Mouse (Mus musculus) fibroblast of lung, adult 2 months (primary cell): Measurements from ENCODE around the gene Ift122.

Experiments
- DNase-seq: peaks from one replicate; pipeline ENCODE4 v3.0.0-alpha.2; 2011; ENCODE audit warnings: low read depth

Gene Ift122

DNA sequence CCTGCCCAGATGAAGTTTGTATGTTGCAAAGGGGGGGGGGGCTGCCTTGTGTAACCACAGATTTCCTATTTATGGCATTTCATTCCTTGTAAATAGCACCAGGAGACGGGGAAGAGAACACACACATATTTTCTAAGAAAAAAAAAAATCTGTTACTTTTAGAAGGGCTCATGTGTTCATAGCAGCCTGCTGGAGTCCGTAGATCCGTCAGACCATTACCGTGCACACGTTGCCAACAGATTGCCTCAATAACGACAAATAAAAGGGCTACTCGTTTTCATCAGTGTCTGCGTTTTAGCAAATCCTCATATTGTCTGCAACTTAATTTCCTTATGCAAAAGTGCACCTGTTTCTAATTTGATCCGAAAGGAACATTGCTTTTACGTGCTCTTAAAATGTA lies 73.1 kb downstream of the Ift122 start:
- no peak for DNase-seq

DNA sequence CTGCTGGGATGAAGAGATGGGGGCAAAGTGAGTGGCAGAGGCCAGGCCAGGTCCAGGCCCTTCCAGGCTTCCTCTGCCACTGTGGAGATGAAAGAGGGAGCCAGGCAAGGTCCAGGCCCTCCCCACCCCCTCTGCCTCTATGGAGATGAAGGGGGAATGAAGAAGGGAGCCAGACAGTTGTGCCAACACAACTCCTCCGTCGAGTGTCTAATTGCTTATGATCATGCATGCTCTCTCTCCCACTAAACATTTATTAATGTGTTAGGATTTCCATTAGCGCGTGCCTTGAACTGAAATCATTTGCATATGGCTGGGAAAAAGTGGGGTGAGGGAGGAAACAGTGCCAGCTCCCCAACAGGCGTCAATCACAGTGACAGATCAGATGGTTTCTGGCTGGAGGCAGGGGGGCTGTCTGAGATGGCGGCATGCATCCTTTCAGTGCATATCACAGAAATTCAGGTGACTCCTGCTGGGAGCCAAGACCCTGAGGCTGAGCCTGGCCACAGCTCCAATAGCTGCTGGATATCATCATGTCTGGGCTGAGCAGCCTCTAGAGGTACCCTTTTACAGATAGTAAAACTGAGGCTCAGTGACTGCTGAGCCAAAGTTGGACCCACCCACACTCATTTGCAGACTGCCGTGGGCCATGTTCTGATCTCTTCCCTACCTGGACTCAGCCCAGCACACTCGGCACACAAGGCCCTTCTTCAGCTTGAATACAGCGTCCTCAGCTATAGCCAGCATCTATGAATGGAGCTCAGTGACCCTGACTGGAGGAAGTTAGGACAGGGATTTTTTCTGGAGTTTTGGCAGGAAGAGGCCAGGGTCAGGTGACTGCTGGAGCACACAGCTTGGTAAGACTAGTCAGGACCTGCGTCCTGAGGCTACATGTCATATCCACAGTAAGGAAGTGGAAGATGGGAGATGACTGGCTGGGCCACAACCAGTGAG lies 74.3 kb downstream of the Ift122 start:
- DNase-seq, result no peak

DNA sequence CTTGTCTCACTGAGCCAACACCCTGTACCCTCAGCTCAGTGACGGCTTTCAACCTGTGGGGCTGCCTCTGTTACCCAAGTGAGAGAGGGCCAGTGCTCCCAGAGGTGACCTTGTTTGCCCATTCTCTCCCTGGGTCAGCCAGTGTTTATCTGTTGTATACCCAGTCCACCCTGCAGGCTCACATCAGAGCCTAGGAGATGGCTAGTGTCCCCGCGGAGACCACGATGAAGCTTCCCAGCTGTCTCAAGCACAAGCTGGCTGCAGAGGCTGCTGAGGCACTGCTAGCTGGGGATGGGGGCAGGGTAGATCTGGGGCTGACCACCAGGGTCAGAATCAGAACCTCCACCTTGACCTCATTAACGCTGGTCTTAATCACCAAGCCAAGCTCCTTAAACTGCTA lies 76.7 kb downstream of the Ift122 start:
- no peak for DNase-seq

DNA sequence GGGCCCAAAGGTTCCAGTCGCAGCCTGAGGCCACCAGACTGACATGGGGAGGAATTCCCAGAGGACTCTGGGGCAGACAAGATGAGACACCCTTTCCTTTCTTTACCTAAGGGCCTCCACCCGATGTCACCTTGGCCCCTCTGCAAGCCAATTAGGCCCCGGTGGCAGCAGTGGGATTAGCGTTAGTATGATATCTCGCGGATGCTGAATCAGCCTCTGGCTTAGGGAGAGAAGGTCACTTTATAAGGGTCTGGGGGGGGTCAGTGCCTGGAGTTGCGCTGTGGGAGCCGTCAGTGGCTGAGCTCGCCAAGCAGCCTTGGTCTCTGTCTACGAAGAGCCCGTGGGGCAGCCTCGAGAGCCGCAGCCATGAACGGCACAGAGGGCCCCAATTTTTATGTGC lies 78.4 kb downstream of the Ift122 start, which contains the start of gene Rho:
Gene Rho, plus strand, starts transcription at position 110 of the 400 bp plus-strand sequence.
- no peak for DNase-seq

DNA sequence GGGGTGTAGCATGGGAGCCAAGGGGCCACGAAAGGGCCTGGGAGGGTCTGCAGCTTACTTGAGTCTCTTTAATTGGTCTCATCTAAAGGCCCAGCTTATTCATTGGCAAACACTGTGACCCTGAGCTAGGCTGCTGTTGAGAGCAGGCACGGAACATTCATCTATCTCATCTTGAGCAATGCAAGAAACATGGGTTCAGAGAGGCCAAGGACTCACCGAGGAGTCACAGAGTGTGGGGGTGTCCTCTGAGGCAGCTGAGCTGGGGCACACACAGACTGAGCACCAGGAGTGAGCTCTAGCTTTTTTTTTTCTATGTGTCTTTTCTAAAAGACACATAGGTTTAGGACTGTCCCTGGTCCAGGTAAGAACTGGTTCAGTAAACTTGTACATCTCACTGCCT lies 79.1 kb downstream of the Ift122 start:
- DNase-seq, result no peak

DNA sequence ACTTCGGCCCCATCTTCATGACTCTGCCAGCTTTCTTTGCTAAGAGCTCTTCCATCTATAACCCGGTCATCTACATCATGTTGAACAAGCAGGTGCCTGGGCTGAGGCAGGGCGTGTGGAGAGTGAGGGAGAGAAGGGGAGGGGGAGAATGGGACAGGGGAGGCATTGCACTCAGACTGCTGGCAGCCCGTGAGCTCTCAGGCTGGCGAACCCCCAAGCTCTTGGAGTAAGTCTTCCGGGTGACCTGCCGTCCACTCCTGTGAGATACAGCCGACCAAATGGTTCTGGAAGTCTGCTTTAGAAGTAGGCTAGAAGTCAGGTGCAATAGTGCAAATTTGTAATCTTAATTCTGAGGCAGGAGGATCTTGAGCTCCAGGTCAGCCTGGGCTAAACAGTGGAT lies 82.3 kb downstream of the Ift122 start:
- DNase-seq, result no peak

DNA sequence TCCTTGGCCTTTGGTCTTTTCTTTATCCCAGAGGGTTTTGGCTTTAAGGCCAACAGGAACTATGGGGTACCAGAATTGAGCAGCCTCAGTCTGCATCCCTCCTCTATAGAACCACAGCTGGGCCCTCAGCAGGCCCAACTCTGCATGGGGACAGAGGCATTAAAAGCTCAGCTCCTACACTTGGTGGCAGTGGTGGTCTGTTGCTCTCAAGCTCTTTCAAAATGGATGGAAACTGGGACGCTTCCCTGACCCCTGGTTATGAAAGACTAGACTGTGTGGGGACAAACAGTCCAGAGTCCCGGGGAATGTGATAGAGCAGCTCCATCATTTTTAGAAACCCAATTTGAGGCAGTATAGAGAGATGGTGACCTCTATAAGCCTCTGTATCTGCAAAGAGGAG lies 84.7 kb downstream of the Ift122 start:
- DNase-seq, result no peak

DNA sequence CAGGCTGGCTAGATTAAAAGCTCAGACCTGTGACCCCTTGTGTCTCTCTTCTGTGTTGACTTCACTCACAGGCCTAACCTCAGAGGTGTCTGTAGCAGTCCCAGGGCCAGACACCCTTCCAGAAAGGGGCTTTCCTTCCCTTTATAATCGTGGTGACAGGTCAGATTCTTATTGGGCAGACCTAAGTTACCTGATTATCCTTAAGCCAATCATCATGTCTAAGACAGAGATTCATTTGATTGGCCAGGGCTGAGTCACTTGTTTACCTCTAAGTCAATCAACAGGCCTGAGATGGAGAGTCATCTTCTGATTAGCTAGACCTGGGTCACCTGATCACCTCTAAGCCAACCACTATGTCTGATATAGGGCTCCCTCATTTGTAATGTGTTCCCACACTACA lies 85.5 kb downstream of the Ift122 start:
- no peak for DNase-seq

DNA sequence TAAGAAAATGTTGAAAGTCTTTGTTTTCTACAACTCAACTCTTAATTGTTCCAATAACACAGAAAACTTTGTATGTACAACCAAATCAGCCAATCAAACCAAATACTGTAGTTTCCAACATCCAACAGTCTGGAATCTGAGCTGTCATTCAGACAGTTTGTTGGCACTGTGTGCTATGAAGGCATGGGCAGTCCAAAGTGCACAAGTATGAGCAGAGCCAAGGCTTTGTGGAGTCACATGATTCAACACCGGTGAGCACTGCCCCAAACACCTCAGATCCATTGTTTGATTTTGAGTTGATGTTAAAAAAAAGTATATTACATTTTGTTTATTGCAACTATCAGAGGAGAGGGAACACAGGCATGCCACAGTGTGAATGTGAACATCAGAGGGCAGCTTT lies 87.3 kb downstream of the Ift122 start:
- DNase-seq, result no peak

DNA sequence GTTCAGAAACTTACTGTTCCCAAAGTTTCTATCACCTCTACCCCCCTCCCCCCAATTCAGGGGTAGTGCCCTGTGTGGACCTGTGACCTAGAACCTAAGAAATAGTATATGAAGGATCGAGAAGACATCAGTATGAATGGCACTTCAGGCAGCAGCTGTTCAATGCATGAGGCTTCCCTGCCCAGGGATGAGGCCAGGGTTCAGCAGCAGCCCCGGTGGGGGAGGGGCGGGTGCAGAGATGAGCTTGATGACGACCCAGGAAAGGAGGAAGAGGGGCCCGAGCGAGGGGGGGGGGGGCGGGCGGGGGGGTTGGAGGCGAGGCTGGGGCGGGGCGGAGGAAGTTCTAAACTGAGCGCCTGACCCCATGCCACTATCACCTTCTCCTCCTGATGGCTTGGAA lies 87.9 kb downstream of the Ift122 start:
- no peak for DNase-seq

DNA sequence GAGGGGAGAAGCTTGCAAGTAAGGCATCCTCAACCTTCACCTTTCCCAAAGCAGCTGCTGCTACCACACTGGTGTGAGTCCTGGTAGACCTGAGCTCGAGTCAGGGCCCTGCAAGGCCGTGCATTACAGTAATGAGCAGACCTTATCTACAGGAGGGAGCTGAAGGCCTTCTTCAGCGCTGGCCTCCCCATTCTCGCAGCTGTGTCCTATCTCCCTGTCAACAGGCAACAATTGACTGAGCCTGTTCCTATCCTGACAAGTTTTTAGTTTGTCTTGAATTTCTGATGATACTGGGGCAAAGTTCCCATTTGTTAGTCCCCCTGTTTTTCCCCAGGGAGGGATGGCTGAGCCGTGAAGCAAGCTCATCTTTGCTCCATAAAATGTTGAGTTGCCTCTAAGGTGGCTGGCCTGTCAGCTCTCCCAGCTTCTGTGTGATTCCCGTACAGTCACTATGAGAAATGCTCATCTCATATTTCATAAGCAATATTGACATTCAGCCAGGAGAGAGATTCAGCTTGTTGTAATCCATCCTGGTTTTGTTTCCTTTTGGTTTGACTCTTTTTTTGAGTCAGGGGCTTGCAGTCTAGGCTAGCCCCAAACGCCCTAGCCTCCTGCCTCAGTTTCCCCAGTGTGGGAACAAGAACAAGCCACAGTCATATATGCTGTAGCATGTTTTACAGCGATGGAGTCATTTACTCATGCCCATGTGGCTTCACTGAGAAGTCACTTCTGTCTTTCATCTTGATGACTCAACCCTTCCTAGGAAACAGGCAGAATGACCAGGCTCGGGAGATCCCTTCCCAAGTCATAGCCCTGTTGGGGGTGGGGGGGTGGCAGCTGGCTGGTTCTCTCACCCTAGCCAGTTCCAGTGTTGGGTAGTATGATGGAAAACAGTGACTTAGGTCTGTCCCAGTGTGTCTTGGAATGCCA lies 90.5 kb downstream of the Ift122 start:
- peak; percentile 37 for DNase-seq

DNA sequence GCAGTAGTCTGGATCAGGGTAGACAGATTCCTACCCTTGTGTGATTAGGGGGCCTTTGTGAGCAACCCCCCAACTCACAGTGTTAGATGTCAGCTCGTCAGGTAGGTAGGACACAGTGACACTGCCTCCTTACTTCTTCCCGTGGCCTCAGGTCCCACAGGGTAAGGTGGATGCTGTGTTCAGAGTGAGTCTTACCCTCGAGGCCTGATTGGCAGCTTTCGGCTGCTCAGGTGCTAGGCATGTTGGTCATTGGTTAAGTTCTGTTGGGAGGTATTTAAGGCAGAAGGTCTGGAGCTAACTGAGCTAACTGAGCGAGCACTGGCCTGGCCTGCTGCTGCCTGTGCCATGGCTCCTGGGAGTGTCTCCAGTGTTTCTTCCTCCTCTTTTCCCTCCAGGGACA lies 91.4 kb downstream of the Ift122 start, which contains the start of gene H1foo:
Gene H1foo, plus strand, starts transcription at position 301 of the 400 bp plus-strand sequence.
- no peak for DNase-seq

DNA sequence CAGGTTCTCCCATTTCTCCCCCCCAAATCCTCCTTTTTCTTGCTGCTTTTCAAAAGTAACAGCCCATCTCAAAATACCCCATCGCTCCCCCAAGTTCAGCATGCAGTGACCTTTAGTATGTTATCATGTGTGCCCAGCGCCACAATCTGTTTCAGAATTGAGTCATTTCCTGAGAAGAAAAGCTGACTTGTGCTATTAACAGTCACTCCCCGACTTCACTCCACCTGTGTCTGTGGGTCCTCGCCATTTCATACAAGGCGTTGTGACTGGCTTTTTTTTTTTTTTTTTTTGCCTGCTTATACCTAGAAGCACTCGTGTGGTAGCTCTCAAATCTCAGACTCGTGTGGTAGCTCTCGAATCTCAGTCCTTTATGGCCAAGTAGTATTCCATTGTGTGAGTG lies 92.4 kb downstream of the Ift122 start:
- no peak for DNase-seq

DNA sequence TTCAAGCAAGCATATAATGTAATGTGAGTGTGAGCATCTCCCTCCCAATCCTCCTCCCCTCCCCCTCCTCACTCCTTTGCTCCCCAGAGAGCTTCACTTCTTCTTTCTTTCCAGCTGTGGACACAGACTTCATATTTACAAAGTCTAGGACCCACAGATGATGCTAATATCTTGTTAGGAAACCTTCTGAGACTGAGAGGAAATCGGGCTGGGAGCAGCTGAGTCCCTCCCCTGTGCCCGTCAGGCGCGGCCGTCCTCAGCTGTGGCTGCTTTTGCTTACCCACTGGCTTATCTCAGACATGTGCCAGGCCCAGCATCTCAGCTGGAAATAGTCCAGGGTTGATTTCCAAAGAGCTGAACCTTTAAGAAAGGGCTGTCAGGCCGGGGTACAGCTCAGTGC lies 93.1 kb downstream of the Ift122 start:
- DNase-seq, result no peak

DNA sequence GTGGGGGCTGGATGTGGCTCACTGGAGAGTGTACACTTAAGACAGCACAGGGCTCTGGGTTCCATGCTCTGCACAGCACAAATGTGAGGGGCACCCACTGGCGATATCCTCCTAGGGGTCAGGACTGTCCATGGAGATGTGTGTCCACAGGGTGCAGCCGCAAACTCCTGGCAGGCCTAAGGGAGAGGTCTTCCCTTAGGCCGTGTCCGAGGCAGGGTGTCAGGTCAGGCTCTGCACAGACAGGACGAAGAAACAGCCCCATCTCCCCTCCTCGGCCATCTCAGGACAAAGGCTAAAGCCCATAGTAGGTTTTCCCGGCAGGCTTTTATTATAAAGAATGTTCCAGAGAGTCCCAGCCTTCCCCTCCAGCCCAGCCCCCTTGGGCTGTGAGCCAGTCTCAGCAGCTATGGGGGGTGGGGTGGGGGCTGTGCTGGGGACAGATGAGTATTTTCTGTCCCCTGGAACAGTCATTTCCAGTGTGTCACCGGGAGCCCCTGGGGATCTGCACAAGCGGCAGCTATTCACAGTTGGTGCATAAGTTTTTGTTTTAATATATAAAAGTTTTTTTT lies 101.3 kb downstream of the Ift122 start:
- no peak for DNase-seq

DNA sequence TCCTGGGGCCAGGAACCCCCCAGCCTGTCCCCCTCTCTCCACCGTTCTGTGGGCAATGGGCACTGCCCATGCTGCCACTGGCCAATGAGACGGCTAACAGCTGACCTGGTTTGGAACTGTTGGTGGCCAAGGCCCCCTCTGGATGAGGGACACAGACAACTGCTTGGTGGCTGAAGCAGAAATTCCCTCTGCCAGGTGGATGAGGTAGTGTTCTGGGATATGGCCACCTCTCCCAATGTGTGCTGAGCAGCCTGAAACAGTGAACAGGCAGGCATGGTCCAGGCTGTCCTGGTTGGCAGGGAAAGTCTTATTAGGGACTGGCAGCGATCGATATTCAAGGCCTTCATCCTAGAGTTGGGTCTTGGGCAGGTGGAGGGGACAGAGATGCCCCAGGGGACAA lies 101.9 kb downstream of the Ift122 start:
- no peak for DNase-seq

DNA sequence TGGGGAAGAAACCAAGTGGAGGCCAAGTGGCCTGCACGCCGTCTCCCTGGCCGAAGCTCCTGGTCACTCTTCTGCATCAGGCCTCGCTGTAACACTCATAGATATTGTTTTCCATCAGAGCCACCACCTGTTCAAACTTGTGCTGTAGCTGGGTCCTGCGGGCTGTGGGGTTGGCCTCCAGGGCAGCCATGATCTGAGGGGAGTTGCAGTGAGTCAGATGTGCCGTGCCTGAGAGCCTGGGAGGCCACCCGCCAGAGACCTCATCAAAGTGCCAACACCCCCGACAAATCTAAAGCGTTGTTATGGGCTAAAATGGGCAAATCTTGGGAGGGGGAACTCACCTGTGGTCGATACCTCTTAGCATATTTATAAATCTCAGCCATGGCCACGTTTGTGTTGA lies 102.4 kb downstream of the Ift122 start:
- DNase-seq, result no peak

DNA sequence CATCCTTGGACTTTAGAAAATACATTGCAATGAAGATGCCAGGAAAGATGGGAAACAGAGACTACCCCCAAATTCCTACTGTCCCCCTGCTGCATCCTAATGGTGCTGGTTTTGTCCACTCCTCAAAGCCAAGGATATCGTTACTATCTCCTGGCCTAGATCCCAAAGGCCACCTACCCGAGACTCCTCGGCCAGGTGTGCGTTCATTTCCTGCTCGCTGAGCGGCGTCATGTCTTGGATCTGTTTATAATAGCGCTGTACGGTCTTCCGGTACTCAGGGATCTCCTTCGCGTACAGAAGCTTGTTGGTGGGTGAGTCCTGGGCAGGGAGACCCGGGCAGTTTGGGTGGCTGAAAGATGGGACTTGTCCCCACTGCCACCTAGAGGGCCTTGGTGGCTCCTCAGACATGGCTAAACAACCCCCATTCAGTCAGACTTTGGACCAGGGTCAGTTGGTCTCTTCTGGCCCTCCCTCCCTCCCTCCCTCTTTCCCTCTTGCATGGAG lies 103.2 kb downstream of the Ift122 start:
- DNase-seq, result no peak

DNA sequence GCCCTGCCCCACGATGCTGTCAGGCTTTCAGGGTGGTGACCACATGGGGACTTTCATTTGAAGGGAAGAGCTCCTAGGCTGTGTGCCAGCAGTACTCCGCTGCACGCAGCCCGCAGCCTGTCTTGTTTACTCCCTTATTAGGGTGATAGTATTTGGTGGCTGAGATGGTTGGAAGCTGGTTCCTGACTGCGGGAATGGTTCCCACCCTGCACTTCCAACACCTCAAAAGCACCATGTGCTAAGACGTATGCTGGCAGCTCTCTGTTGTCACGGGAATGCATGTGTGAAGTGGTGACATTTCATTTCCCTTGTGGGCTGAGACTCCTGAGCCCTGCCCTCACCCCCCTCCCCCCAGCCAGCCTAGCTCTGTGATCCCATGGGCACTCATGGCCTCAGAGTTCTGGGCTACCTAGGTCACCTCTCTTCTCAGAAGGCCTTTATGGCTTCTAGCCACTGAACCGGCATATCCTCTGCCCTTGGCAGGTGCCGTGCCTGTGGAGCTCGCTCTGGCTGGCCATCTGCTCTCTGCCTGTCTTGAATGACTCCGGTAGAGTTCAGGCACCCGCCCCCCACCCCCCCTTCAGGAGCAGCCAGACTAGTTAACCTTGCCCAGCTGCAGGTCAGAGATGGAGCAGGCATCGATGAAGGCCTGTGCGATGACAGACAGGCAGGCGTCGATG lies 103.8 kb downstream of the Ift122 start:
- peak; percentile 29 for DNase-seq

DNA sequence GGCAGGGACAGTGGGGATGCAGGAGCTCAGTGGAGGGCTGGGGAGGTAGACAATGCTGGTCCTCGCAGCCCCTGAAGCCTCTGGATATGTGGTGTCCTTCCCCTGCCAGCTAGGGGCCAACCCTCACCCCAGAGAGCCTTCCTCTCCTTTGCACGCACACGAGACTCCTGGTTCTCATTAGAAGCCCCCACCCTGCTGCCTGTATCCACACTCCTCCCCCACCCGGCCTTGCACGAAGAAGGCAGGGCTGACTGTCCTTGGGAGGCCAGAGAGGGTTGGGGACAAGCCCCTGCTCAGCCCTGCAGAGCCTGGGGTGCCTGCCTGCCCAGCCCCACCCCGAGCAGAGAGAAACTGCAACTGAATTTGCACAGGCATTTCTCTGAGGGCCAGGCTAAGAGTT lies 104.4 kb downstream of the Ift122 start:
- DNase-seq, result no peak

DNA sequence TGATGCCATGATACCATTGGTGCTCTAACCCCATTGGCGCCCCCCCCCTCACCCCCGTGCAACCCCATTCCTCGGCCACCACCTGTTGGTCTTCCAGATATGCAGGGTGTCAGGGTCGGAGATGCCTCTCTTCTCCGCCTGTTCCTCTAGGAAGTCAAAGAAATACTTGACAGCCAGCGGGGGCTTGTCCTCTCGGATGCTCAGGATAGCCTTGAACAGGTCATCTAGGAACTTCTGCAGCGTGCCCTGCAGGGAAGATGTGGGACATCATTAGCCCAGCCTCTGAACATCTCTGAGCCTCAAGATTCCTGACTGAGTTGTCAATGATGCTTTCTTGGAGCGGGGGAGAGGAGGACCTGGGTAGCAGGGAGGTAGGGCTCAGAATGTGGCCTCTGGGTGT lies 105.2 kb downstream of the Ift122 start:
- DNase-seq, result no peak
